Mouse (Mus musculus) forelimb bud, embryonic 11.5 days (tissue): Measurements from ENCODE around the gene Slc36a1.
A peak's percentile ranks its signal among the peaks of the same experiment; 100 is the strongest.

Source experiments
- DNase-seq: peaks from one replicate; pipeline ENCODE4 v3.0.0-alpha.2; 2012; ENCODE audit warnings: low read depth, low spot score

Gene Slc36a1

GRCm38 (mm10) chr11:55209032-55209431 lies 4.9 kb downstream of the Slc36a1 start:
- DNase-seq = no peak

GRCm38 (mm10) chr11:55209626-55210353 lies 5.6 kb downstream of the Slc36a1 start:
- DNase-seq = no peak

GRCm38 (mm10) chr11:55213518-55213917 lies 9.4 kb downstream of the Slc36a1 start:
- no peak for DNase-seq

GRCm38 (mm10) chr11:55214161-55214560 lies 10.0 kb downstream of the Slc36a1 start:
- DNase-seq = no peak

GRCm38 (mm10) chr11:55214978-55215377 lies 10.8 kb downstream of the Slc36a1 start:
- no peak for DNase-seq

DNA sequence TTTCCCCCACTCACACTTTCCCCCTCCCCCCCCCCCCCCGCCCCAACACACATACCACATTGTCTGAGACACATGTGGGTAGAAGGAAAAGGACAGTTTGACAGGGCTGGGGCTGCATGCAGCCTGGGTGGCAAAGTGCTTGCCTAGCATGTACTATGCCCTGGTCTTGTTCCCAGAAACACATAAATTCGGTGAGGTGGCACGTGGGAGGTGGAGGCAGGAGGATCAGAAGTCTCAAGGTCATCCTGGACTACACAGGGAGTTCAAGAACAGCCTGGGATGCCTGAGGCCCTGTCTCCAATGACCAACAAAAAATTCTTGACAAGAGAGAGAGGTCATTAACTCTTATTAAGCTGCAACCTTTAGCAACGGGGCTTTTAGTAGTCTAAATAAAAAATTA lies 11.9 kb downstream of the Slc36a1 start:
- DNase-seq = no peak

DNA sequence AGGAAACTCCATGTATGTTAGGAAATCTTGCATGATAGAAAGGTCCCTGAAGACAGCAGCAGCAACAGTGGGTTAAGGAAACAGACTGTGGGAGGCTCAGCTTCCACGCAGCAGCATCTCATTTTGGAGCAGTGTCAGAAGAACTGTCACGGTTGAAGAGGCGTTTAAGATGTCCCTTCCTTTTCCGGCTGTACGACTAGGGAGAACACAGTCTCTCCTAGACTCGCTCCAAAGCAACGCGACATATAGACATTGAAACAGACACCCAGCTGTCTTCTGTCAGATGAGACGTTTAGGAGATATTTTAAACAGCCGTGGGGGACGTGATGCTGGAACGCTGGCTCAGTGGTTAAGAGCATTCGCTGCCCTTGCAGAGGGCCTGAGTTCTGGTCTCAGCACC lies 12.7 kb downstream of the Slc36a1 start:
- DNase-seq = no peak

DNA sequence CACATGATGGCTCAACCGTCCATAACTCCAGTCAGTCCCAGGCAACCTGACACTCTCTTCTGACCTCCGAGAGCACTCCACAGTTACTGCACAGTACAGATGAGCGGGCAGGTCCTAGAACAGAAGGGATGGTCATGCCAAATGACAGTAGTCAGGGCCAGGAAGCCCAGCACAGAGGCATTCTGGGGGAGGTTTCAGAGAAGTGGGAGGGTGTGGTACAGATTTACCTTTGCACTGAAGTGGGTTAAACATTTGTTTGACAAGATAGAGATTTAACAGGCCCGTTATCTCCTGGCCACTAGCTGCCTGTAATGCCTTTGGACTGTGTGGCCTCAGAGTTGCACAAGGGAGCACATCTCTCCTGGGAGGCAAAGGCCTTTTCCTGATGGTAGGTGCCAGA lies 13.3 kb downstream of the Slc36a1 start:
- DNase-seq = no peak

DNA sequence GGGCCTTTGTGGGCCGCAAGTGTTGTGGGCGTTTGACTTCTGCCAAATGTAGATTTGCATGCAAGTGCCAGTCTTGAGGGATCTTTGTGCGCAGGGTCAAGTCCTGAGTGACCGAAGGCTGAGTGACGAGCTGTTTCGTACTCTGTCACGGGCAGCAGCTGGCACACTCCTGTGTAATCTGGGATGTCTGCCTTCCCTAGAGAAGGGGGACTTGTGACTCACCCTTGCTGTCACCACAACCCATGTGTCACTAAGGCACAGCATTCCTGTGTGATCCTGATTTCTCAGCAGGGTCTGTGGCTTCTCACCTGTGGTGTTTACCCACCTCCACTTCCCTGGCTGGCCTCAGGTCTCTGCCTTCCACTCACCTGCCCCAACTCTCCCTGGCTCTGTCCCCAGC lies 13.7 kb downstream of the Slc36a1 start:
- DNase-seq = no peak

DNA sequence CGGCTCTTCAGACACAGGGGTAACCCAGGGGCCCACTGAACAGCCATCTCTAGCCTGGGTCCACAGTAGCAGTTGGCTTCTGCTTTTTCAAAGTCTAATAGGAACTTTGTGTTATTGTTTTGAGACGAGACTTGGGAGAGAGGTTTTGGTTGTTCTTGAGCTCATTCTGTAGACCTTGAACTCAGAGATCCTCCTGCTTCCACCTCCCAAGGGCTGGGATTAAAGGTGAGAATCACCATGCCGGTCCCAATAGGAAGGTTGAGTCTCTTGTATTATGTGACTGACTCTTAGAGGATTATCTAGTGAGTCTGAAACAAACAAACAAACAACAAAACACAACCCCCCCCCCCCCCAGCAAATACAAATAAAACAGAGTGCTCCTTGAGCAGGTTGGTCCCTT lies 14.3 kb downstream of the Slc36a1 start:
- DNase-seq = no peak

GRCm38 (mm10) chr11:55221306-55221705 lies 17.2 kb downstream of the Slc36a1 start:
- no peak for DNase-seq

DNA sequence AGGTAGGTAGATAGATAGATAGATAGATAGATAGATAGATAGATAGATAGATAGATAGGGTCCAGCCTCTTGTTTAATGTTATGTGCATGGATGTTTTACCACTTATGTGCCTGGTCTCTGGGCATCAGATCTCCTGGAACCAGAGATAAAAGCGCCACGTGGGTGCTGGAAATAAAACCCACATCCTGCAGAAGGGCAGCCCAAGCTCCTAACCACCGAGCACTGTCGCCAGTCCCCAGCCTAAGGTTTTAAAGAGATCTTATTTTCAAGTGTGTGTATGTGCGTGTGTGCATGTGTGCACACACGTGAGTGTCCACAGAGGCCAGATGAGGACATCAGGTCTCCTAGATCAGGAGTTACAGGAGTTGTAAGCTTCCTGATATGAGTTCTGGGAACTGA lies 26.9 kb downstream of the Slc36a1 start:
- no peak for DNase-seq

GRCm38 (mm10) chr11:55234288-55234687 lies 30.1 kb downstream of the Slc36a1 start:
- no peak for DNase-seq

- DNase-seq = no peak
These were observed 30.6 kb downstream of the Slc36a1 start for GRCm38 (mm10) chr11:55234791-55235190.

GRCm38 (mm10) chr11:55236815-55237214 lies 32.7 kb downstream of the Slc36a1 start:
- DNase-seq = no peak

DNA sequence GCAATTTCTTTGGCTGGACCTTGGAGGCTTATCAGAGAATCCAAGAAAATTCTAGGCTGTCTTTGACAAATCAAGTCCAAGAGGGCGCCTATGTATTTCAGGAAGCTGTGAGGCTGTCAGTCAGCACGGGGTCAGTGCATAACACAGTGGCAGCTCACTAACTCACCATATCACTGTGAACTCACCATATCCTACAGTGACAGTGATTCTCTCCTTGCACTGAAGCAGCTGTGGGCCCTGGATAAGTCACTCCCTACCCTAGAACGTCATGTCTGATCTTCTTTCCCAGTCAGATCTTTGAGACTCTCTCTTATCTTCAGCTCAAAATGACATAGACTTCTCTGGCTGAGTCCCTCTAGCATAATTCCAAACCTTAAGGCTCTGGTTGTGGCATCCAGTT lies 35.3 kb downstream of the Slc36a1 start:
- no peak for DNase-seq

DNA sequence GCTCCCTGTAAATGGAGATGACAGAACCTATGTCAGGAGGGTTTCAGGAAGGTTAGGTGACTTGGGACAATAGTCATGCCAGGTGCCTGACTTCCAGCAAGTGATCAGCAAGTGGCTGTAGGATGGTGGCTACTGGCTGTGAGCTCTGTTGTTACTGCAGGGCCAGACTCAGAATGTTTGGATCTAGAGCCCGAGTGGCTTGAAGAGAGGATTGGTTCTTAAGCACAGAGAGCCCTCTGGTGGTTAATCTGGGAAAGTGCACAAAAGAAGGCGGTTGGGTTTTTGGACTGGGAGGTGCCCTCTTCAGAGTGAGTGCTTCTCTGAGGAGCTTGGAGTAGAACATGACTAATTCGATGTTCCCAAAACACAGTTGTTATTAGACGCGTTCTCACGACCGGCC lies 36.4 kb downstream of the Slc36a1 start:
- peak; percentile 69 for DNase-seq

- DNase-seq = no peak
These were observed 46.4 kb downstream of the Slc36a1 start for GRCm38 (mm10) chr11:55250527-55250926.

GRCm38 (mm10) chr11:55253391-55253790 lies 49.2 kb downstream of the Slc36a1 start:
- no peak for DNase-seq

- no peak for DNase-seq
These were observed 57.0 kb downstream of the Slc36a1 start for GRCm38 (mm10) chr11:55261105-55261504.

GRCm38 (mm10) chr11:55262000-55262399 lies 57.9 kb downstream of the Slc36a1 start:
- no peak for DNase-seq

DNA sequence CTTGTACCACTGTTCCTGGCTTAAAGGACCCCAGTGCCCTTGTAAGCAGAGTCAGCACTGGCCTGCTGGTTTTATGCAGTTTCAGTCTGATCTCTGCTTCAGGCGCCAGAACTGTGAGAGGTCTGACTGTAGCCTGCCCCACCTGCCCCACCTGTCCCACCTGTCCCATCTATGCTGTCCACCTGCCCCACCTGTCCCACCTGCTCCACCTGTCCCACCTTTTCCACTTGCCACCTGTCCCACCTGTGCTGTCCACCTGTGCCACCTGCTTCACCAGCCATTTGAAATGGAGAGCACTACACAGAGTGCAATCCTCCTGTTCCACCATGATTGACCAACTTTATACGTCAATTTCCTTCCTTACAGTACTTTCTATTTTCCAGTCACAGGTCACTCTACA lies 60.2 kb downstream of the Slc36a1 start:
- DNase-seq = no peak

GRCm38 (mm10) chr11:55265647-55266046 lies 61.5 kb downstream of the Slc36a1 start:
- no peak for DNase-seq

DNA sequence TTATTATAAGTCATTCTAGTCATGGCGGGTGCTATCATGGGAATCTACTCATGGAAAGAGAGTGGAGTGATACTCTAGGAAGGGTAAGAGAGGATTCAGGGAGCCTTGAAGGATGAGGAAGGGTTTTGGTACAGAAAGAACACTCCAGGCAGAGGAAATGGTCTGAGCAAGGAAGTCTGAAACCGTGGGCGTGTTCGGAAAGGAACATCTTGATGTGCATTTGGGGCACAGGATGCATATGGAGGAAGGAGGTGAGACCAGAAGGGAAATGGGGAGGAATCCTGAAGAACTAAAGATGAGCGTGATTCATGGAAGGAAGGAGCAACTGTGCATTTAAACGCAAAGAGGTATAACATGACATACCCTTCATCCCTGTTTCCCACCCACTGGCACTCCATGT lies 64.4 kb downstream of the Slc36a1 start:
- no peak for DNase-seq
